Mouse (Mus musculus): ENCODE measurements around the gene Brca2. TPM values are rescaled to one million over a fixed set of nuclear protein-coding genes. Genes with fewer than 3 reads are reported as not detected.
"Not testable (repeated sequence)": the region's sequence is repeated elsewhere in the genome, so short reads cannot be mapped to it uniquely, and the experiment has no call there.

Gene Brca2
- 9.4 and 14.0 TPM in 2 replicates for total RNA-seq (2014; rRNA removed)
- polyA plus RNA-seq (2015; fragmentation: Nextera tagmentation; extraction: Ambion mirVana), result 10.7 and 10.8 TPM in 2 replicates

GRCm38 (mm10) chr5:150521937-150522866, at the start of gene Brca2:
Brca2 (plus strand) TSS chr5:150522630.
- Histone ChIP-seq H3K36me3 (ENCODE audit: insufficient read depth, low read length) (no peaks in the 10 kb centered on the region), H3K27ac (ENCODE audit: low read depth, low read length) (peak within 1 kb of the TSS; percentile 65), H3K4me3 (ENCODE audit: low read depth, low read length) (peak within 1 kb of the TSS; percentile 73), H3K9ac (replicated peaks; ENCODE audit: low read length, poor library complexity, severe bottlenecking) (peak within 1 kb of the TSS; percentile 82), H3K4me1 (ENCODE audit: insufficient read depth, low read length) (no peaks in the 10 kb centered on the region), H3K9me3 (ENCODE audit: low read length) (no peaks in the 10 kb centered on the region), H3K27me3 (ENCODE audit: insufficient read depth, low read length) (no peaks in the 10 kb centered on the region), H3K4me2 (ENCODE audit: low read depth, low read length, poor library complexity, severe bottlenecking) (peak within 1 kb of the TSS; percentile 73)
- whole genome bisulfite sequencing, result 5% methylated on average over 51 of the region's 63 CpGs
- peak; percentile 89 for DNase-seq (ENCODE audit: low spot score)
- TF ChIP-seq CTCF (IDR thresholded peaks at IDR 0.05), result no peak
- ATAC-seq (ENCODE audit: low FRiP score), result peak; percentile 94

GRCm38 (mm10) chr5:150477364-150477763, 45.1 kb upstream of the Brca2 start:
- WGBS, result 78% methylated on average over 4 of the region's 4 CpGs
- Histone ChIP-seq H3K9me3 (ENCODE audit: low read length) (no peaks in the 10 kb centered on the region), H3K9ac (replicated peaks; ENCODE audit: low read length, poor library complexity, severe bottlenecking) (no peak overlapping the region), H3K4me1 (ENCODE audit: insufficient read depth, low read length) (no peaks in the 10 kb centered on the region), H3K27me3 (ENCODE audit: insufficient read depth, low read length) (no peaks in the 10 kb centered on the region), H3K4me3 (ENCODE audit: low read depth, low read length) (no peak overlapping the region), H3K36me3 (ENCODE audit: insufficient read depth, low read length) (peaks cover 37% of the 10 kb centered on the region), H3K4me2 (ENCODE audit: low read depth, low read length, poor library complexity, severe bottlenecking) (no peak overlapping the region), H3K27ac (ENCODE audit: low read depth, low read length) (no peak overlapping the region)
- no peak for DNase-seq (ENCODE audit: low spot score)
- no peak for ATAC-seq (ENCODE audit: low FRiP score)
- TF ChIP-seq CTCF (IDR thresholded peaks at IDR 0.05), result no peak

DNA sequence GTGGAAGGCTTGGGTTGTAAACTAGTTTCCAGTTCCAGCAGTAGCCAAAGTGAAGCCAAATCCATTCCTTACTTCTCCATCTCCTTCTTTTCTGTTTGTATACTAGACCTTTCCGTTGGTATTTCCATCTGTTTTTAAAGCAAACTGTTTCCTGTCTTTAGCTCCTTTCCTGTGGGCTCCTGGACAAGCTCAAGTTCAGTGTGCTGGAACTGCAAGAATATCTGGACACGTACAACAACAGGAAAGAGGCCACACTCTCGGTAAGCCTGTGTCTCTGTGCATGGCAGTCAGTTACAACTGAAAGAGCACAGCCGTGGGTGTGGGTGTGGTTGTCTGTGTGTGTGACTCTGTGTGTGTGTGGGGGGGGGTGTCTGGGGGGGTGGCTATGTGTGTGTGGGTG, 43.8 kb upstream of the Brca2 start:
- ATAC-seq (ENCODE audit: low FRiP score), result no peak
- H3K27me3 ChIP-seq (ENCODE audit: insufficient read depth, low read length), result no peaks in the 10 kb centered on the region
- peaks cover 40% of the 10 kb centered on the region for H3K36me3 ChIP-seq (ENCODE audit: insufficient read depth, low read length)
- H3K9ac ChIP-seq (replicated peaks; ENCODE audit: low read length, poor library complexity, severe bottlenecking), result no peak overlapping the region
- no peaks in the 10 kb centered on the region for H3K4me1 ChIP-seq (ENCODE audit: insufficient read depth, low read length)
- H3K27ac ChIP-seq (ENCODE audit: low read depth, low read length), result no peak overlapping the region
- no peak overlapping the region for H3K4me3 ChIP-seq (ENCODE audit: low read depth, low read length)
- 81% methylated on average over 4 of the region's 4 CpGs for WGBS
- H3K4me2 ChIP-seq (ENCODE audit: low read depth, low read length, poor library complexity, severe bottlenecking), result no peak overlapping the region
- DNase-seq (ENCODE audit: low spot score), result no peak
- H3K9me3 ChIP-seq (ENCODE audit: low read length), result no peaks in the 10 kb centered on the region
- TF ChIP-seq CTCF (IDR thresholded peaks at IDR 0.05), result no peak

GRCm38 (mm10) chr5:150485198-150485597, 37.2 kb upstream of the Brca2 start:
- 67% methylated on average over 3 of the region's 3 CpGs for WGBS
- peak; percentile 72 for TF ChIP-seq CTCF (IDR thresholded peaks at IDR 0.05)
- ATAC-seq (ENCODE audit: low FRiP score) (no peak), DNase-seq (ENCODE audit: low spot score) (peak; percentile 26)
- Histone ChIP-seq H3K9me3 (ENCODE audit: low read length) (no peaks in the 10 kb centered on the region), H3K27me3 (ENCODE audit: insufficient read depth, low read length) (no peaks in the 10 kb centered on the region), H3K36me3 (ENCODE audit: insufficient read depth, low read length) (peaks cover 31% of the 10 kb centered on the region), H3K9ac (replicated peaks; ENCODE audit: low read length, poor library complexity, severe bottlenecking) (no peak overlapping the region), H3K4me2 (ENCODE audit: low read depth, low read length, poor library complexity, severe bottlenecking) (no peak overlapping the region), H3K4me3 (ENCODE audit: low read depth, low read length) (no peak overlapping the region), H3K4me1 (ENCODE audit: insufficient read depth, low read length) (no peaks in the 10 kb centered on the region), H3K27ac (ENCODE audit: low read depth, low read length) (no peak overlapping the region)

DNA sequence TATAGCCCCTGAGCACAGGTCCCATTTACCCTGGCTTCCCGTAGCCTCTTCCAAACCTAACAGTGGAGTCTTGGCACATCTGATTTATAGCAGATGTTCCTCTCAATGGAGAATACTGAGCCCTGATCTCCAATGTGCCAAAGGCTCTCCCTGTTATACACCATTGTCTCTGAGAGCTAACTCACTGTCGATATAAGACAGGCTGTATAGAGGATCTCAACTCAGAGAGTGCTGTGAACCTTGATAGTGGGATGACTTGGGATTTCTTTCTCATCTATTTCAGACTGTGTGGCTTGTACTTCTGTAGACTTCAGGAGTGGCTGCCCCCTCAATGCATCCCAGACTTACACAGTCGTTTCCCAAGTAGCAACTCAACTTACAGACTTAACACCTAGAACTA, 32.1 kb upstream of the Brca2 start:
- H3K4me2 ChIP-seq (ENCODE audit: low read depth, low read length, poor library complexity, severe bottlenecking), result no peak overlapping the region
- no peaks in the 10 kb centered on the region for H3K9me3 ChIP-seq (ENCODE audit: low read length)
- no peak for DNase-seq (ENCODE audit: low spot score)
- no peaks in the 10 kb centered on the region for H3K4me1 ChIP-seq (ENCODE audit: insufficient read depth, low read length)
- H3K36me3 ChIP-seq (ENCODE audit: insufficient read depth, low read length), result peaks cover 16% of the 10 kb centered on the region; the same call in 1 of the 2 replicates
- no peak for ATAC-seq (ENCODE audit: low FRiP score)
- no peak for TF ChIP-seq CTCF (IDR thresholded peaks at IDR 0.05)
- no peak overlapping the region for H3K4me3 ChIP-seq (ENCODE audit: low read depth, low read length)
- H3K27me3 ChIP-seq (ENCODE audit: insufficient read depth, low read length), result no peaks in the 10 kb centered on the region
- no peak overlapping the region for H3K27ac ChIP-seq (ENCODE audit: low read depth, low read length)
- WGBS, result 92% methylated on average over 3 of the region's 3 CpGs
- no peak overlapping the region for H3K9ac ChIP-seq (replicated peaks; ENCODE audit: low read length, poor library complexity, severe bottlenecking)

DNA sequence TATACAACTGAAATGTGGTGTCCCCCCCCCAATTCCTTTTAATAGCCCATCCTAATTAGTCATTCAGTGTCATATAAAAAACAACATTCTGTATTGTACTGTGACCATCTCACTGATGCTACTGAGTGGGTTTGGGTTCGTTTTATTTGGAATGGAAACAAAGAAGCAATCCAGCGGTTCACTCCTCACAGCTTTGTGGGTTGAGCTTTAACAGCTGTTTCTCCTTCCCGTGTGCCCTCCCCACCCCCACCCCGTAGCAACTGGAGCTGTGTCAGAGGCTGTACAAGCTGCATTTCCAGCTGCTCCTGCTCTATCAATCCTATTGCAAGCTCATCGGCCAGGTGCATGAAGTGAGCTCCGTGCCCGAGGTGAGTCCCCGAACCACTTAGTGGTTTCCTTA, 31.6 kb upstream of the Brca2 start:
- TF ChIP-seq CTCF (IDR thresholded peaks at IDR 0.05), result no peak
- Histone ChIP-seq H3K9me3 (ENCODE audit: low read length) (no peaks in the 10 kb centered on the region), H3K4me2 (ENCODE audit: low read depth, low read length, poor library complexity, severe bottlenecking) (no peak overlapping the region), H3K4me1 (ENCODE audit: insufficient read depth, low read length) (no peaks in the 10 kb centered on the region), H3K27ac (ENCODE audit: low read depth, low read length) (no peak overlapping the region), H3K36me3 (ENCODE audit: insufficient read depth, low read length) (peaks cover 19% of the 10 kb centered on the region; the same call in 1 of the 2 replicates), H3K27me3 (ENCODE audit: insufficient read depth, low read length) (no peaks in the 10 kb centered on the region), H3K4me3 (ENCODE audit: low read depth, low read length) (no peak overlapping the region), H3K9ac (replicated peaks; ENCODE audit: low read length, poor library complexity, severe bottlenecking) (no peak overlapping the region)
- no peak for DNase-seq (ENCODE audit: low spot score)
- no peak for ATAC-seq (ENCODE audit: low FRiP score)
- 79% methylated on average over 8 of the region's 8 CpGs for WGBS

GRCm38 (mm10) chr5:150491573-150492173, 30.8 kb upstream of the Brca2 start:
- ATAC-seq (ENCODE audit: low FRiP score); H3K9me3 ChIP-seq (ENCODE audit: low read length); H3K27me3 ChIP-seq (ENCODE audit: insufficient read depth, low read length); H3K9ac ChIP-seq (replicated peaks; ENCODE audit: low read length, poor library complexity, severe bottlenecking); H3K4me2 ChIP-seq (ENCODE audit: low read depth, low read length, poor library complexity, severe bottlenecking); H3K4me3 ChIP-seq (ENCODE audit: low read depth, low read length); H3K4me1 ChIP-seq (ENCODE audit: insufficient read depth, low read length); DNase-seq (ENCODE audit: low spot score); H3K27ac ChIP-seq (ENCODE audit: low read depth, low read length): not testable (repeated sequence)
- 87% methylated on average over 4 of the region's 4 CpGs for WGBS
- peaks cover 26% of the 10 kb centered on the region for H3K36me3 ChIP-seq (ENCODE audit: insufficient read depth, low read length)

All from midbrain, postnatal 0 days (tissue).